Mouse (Mus musculus) megakaryocyte, adult 5-6 weeks (primary cell): ENCODE results near the gene Prkd2. TPM values are rescaled to one million over a fixed set of nuclear protein-coding genes. Genes with fewer than 3 reads are reported as not detected.

Experiments
- ATAC-seq: 2 replicates; pipeline ENCODE4 v1.8.0; 2016; ENCODE audit warnings: mild to moderate bottlenecking, inconsistent platforms; ENCODE audit not compliant: poor library complexity, severe bottlenecking
- total RNA-seq, 2 experiments: library from RNA; stranded (forward) in 1 of 2; stranded (reverse) in 1 of 2; fragments of 153-499, 151-499 nt in 1 of 2; fragments of 221-1000, 200-1000 nt in 1 of 2; gene quantifications; 2 replicates each; pipeline versions ENCODE4 v1.2.3 to v1.2.4; 2015 to 2017

Gene Prkd2
- total RNA-seq, 2 experiments from 2014 or later = 8.8 to 10.1 TPM

DNA sequence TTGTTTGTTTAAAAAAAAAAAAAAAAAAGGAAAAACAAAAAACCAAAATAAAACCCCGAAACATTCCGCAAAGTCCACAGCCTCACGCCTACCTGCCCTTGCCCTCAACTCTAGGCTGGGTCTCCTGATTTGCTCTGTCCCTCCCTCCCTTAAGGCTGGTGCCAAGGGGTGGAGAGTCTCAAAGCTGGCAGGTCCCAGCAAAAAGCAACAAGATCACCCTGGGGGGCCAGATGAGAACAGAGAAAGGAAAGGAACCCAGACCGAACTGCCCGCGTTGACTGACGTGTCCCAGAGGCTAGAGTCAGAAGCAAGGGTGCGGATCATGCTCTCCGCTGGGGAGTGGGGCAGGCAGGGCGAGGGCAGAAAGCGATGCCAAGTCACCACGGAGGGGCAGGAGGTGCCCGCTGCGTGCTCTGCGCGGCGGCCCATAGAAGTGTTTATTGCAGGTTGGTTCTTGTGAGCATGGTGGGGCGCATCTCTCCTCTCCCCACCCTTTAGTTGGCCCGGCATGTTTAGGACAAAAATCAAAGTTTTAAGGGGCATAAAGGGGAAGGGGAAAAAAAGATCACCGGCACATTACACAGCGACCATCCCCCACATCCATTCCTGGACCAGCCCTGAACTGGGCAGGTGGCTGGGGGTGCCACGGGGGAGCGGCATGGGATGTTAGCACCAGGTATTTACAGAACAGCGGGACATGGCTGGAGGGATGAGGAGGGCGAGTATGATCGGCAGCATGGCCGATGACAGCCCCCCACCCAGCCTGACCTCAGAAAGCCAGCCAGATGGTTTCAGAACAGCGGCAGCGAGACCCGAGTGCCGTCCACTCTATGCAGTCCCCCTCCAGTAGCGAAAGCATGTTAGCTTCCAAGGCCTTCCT lies 73.0 kb downstream of the Prkd2 start:
- ATAC-seq = no peak

DNA sequence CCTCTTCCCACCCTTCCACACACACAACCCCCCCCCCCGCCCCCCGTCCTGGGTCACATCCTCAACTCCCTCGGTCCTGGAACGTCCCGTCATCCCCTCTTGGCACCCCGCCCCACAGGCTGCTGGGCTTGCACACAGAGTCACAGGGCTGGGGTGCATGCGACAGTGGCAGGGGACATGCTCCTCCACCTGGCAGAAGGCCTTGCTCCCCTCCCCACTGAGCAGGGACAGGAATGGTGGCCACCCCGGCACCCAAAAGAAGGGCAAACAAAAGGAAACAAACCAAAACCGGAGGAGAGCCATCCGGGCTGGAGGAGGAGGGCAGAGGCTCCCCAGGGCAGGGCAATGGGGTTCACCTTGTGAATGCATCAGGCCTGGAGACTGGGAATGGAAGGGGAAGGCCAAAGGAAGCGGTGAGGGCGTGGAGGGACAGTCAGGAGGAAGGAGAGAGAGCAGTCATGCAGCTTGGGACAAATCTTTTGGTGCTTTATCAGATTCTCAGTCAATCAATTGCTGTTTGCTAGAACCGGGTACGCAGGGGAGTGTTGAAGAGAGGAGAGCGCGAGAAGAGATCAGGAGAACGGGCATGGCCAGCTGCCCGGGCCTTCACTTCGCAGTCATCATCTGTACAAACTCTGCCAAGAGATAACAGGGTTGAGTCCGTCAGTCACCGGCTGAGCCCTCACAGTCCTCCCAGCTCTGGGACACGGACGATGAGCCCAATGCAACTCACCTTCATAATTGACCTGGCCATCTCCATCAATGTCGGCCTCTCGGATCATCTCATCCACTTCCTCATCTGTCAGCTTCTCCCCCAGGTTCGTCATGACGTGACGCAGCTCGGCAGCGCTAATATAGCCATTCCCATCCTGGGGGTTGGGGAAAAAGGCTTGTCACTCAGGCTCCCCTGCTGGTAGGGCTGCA lies 73.9 kb downstream of the Prkd2 start:
- ATAC-seq = no peak

DNA sequence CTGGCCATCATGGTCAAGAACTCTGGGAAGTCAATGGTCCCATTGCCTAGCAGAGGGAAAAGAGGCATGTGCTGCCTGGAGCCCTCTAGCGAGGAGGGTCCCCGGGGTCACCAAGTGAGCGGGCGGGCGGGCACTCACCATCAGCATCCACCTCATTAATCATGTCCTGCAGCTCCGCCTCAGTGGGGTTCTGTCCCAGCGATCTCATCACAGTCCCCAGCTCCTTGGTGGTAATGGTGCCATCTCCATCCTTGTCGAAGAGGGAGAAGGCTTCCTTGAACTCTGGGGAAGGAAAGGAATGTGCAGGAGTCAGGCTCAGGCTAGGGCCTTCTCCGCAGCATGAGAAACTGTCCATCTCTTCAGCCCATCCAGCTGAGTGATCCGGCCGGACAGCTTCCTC lies 74.7 kb downstream of the Prkd2 start:
- ATAC-seq = no peak

DNA sequence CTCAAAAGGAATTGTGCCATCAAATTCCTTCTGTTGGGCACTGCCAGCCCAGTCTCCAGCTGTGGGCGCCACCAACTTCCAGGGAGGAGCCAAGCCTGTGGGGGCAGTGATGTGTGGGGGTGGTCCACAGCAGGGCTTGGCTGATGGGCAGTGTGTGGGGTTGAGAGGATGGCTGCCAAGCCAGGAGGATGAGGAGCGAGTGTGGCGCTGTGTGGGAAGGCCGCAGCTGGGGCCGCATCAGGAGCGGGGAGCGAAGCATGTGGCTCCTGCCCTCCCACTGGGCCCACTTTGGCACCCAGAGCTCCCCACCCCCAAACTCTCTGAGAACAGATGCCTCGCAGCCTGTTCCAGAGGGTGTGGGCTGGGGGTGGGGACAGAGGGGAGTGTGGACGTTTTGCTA lies 75.3 kb downstream of the Prkd2 start:
- no peak for ATAC-seq

DNA sequence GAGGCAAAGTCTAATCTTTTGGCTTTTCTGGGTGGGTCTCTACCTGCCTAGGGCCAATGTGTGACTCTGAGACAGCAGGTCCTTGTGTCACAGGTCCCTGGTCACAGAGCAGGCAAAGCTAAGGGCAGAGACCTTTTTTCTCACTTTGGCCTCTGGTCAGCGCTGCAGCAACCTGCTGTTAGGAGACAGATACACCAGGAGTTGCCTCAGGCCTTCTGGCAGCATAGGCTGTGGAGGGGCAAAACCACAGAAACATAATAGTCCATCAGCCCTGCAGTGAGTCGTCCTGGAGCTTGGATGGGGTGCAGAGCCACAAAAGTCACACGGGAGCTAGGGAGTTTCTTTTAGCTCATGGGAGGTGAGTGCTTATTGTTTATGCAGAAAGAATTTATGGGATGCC lies 76.0 kb downstream of the Prkd2 start:
- ATAC-seq = no peak

DNA sequence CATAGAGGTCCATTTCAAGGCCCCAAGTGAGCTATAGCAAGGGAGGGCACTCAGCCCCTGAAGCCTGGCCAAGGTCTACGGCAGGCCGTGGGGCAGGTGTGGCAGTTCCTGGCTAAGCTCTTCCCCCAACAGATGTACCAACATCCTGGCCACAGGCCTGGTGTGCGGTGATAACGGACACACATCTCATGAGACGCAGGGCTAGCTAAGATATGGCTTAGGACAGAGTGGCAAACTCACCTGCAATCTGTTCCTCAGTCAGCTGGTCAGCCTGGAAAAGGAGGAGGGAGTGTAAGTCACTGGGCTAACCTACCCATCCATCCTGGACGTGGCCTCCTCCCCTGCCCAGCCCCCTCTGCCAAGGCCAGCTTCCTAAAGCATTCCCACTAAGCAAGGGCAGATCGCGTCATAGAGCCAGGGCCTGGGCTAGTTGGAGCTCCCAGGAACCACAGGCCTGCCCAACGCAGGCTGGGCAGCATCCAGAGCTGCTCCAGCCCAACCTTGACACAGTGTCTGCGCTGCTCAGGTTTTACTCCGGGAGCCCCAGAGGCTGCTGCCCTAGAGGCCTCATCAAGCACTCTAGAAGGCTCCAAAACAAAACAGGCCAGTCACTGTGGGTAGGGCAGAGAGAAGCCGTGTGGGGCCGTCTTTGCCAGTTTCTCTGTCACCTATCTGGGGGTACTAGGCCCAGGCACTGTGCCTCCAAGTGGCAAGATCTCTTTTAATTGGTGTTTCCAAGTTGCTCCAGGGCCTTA lies 76.9 kb downstream of the Prkd2 start:
- no peak for ATAC-seq

Other genes with a start within 250 kb of the Prkd2 start
- 3.9 and 4.1 TPM in 2 replicates for gene Arhgap35, start 227.9 kb upstream of the Prkd2 start, total RNA-seq (2015)
- gene Arhgap35, start 227.9 kb upstream of the Prkd2 start, total RNA-seq (2017) = 2.6 and 4.1 TPM in 2 replicates
- not detected in 2 replicates for gene Ceacam15, start 167.2 kb upstream of the Prkd2 start, total RNA-seq (2015)
- not detected in 2 replicates for gene Ceacam15, start 167.2 kb upstream of the Prkd2 start, total RNA-seq (2017)
- not detected in 2 replicates for gene Ceacam9, start 121.0 kb upstream of the Prkd2 start, total RNA-seq (2015)
- not detected in 2 replicates for gene Ceacam9, start 121.0 kb upstream of the Prkd2 start, total RNA-seq (2017)
- 205 and 210 TPM in 2 replicates for gene Ap2s1, start 104.5 kb upstream of the Prkd2 start, total RNA-seq (2015)
- gene Ap2s1, start 104.5 kb upstream of the Prkd2 start, total RNA-seq (2017) = 81.5 and 95.7 TPM in 2 replicates
- 48.1 and 55.7 TPM in 2 replicates for gene Slc1a5, start 61.6 kb upstream of the Prkd2 start, total RNA-seq (2015)
- 27.8 and 28.4 TPM in 2 replicates for gene Slc1a5, start 61.6 kb upstream of the Prkd2 start, total RNA-seq (2017)
- gene Strn4, start 27.0 kb upstream of the Prkd2 start, total RNA-seq (2015) = 25.7 and 27.6 TPM in 2 replicates
- gene Strn4, start 27.0 kb upstream of the Prkd2 start, total RNA-seq (2017) = 45.9 and 50.0 TPM in 2 replicates
- 8.1 and 12.4 TPM in 2 replicates for gene Fkrp, start 26.2 kb upstream of the Prkd2 start, total RNA-seq (2015)
- gene Fkrp, start 26.2 kb upstream of the Prkd2 start, total RNA-seq (2017) = 8.1 and 10.6 TPM in 2 replicates
- 0.09 and 0.23 TPM in 2 replicates for gene Dact3, start 32.4 kb downstream of the Prkd2 start, total RNA-seq (2015)
- gene Dact3, start 32.4 kb downstream of the Prkd2 start, total RNA-seq (2017) = 0.15 and 0.16 TPM in 2 replicates
- gene Gng8, start 48.9 kb downstream of the Prkd2 start, total RNA-seq (2015) = not detected in 2 replicates
- 0.48 TPM in 1 of 2 replicates, not detected in the other for gene Gng8, start 48.9 kb downstream of the Prkd2 start, total RNA-seq (2017)
- 16.0 and 18.1 TPM in 2 replicates for gene Ptgir, start 63.6 kb downstream of the Prkd2 start, total RNA-seq (2015)
- 14.5 and 16.6 TPM in 2 replicates for gene Ptgir, start 63.6 kb downstream of the Prkd2 start, total RNA-seq (2017)
- 113 and 140 TPM in 2 replicates for gene Calm3, start 81.2 kb downstream of the Prkd2 start, total RNA-seq (2015)
- 322 and 392 TPM in 2 replicates for gene Calm3, start 81.2 kb downstream of the Prkd2 start, total RNA-seq (2017)
- not detected in 2 replicates for gene Pnmal2, start 101.8 kb downstream of the Prkd2 start, total RNA-seq (2015)
- gene Pnmal2, start 101.8 kb downstream of the Prkd2 start, total RNA-seq (2017) = not detected in 2 replicates
- not detected in 2 replicates for gene Pnmal1, start 116.8 kb downstream of the Prkd2 start, total RNA-seq (2015)
- gene Pnmal1, start 116.8 kb downstream of the Prkd2 start, total RNA-seq (2017) = not detected in 2 replicates
- 0.18 TPM in 1 of 2 replicates, not detected in the other for gene Gm42372, start 140.2 kb downstream of the Prkd2 start, total RNA-seq (2015)
- gene Gm42372, start 140.2 kb downstream of the Prkd2 start, total RNA-seq (2017) = 0.04 and 0.11 TPM in 2 replicates
- 0.02 and 0.07 TPM in 2 replicates for gene Ccdc8, start 149.8 kb downstream of the Prkd2 start, total RNA-seq (2015)
- gene Ccdc8, start 149.8 kb downstream of the Prkd2 start, total RNA-seq (2017) = 0.40 and 0.69 TPM in 2 replicates
- gene Ppp5c, start 185.0 kb downstream of the Prkd2 start, total RNA-seq (2015) = 39.9 and 51.4 TPM in 2 replicates
- 31.6 and 33.1 TPM in 2 replicates for gene Ppp5c, start 185.0 kb downstream of the Prkd2 start, total RNA-seq (2017)
- gene Hif3a, start 219.5 kb downstream of the Prkd2 start, total RNA-seq (2015) = 0.11 and 0.25 TPM in 2 replicates
- 0.24 TPM in 1 of 2 replicates, not detected in the other for gene Hif3a, start 219.5 kb downstream of the Prkd2 start, total RNA-seq (2017)
- gene Psg16, start 231.1 kb downstream of the Prkd2 start, total RNA-seq (2015) = 0.04 TPM in 1 of 2 replicates, not detected in the other
- gene Psg16, start 231.1 kb downstream of the Prkd2 start, total RNA-seq (2017) = 0.28 TPM in 1 of 2 replicates, not detected in the other